ENCODE assay signal across 9 mouse cellular contexts in the genomic region with DNA sequence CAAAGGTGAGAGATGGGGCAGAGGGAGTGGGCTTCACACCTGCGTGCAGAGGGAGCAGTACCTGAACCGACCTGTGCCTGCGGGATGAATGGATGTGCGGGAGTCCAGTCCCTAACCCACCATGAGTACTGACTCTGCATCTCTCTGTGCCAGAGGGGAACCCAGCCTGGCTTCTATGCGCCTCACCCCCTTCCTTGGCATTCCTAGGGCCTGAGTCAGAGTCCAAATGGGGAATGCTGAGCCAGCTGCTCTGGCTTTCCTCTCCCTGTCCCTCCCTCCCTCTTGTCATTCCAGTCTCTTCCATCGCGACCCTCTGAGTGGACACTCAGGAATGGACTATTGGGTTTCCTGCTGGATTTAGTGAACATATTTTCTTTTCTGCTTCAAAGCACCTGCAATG. TPM values are rescaled to one million over a fixed set of nuclear protein-coding genes. Genes with fewer than 3 reads are reported as not detected.
A peak's percentile ranks its signal among the peaks of the same experiment; 100 is the strongest.
DNase-seq lines count a peak whose midpoint lies in the region; ATAC-seq and TF ChIP-seq lines count a peak whose summit lies in the region.
"Had no signal": no experiment of that assay in that cellular context is flagged by ENCODE, and none has a peak within 500 bp of the region (broad histone marks: within the 10 kb centered on the region; RNA-seq: fewer than 3 reads in every experiment).

No protein-coding gene starts in this region.

- TF ChIP-seq POLR2A in cerebellum, adult 2 months (IDR thresholded peaks at IDR 0.05; ENCODE audit: borderline replicate concordance, insufficient read depth, low read length): no peak

- no peak for TF ChIP-seq EP300 in stomach, postnatal 0 days (optimal IDR thresholded peaks at IDR 0.05)

- peak; percentile 80 for ATAC-seq in kidney, postnatal 0 days (replicated peaks; ENCODE audit: low FRiP score, low read depth)
- peak; percentile 79 for ATAC-seq in stomach, postnatal 0 days (ENCODE audit: low FRiP score, low TSS enrichment)

- H3K9ac ChIP-seq in kidney, postnatal 0 days (ENCODE audit: low read depth, low read length): no peak overlapping the region
- no peak overlapping the region for H3K9ac ChIP-seq in stomach, postnatal 0 days (ENCODE audit: low read length)

- no peaks in the 10 kb centered on the region for H3K36me3 ChIP-seq in heart, embryonic 10.5 days
- H3K36me3 ChIP-seq in kidney, postnatal 0 days (ENCODE audit: insufficient read depth, low read length): no peaks in the 10 kb centered on the region
- H3K36me3 ChIP-seq in stomach, postnatal 0 days (ENCODE audit: control insufficient read depth, insufficient read depth, low read length): no peaks in the 10 kb centered on the region
- H3K36me3 ChIP-seq: midbrain, embryonic 12.5 days had no signal

- 43% methylated on average over 7 of the region's 7 CpGs for WGBS in heart, embryonic 10.5 days
- 55% methylated on average over 7 of the region's 7 CpGs for WGBS in kidney, postnatal 0 days
- WGBS in stomach, postnatal 0 days: 35% methylated on average over 7 of the region's 7 CpGs
- 43% methylated on average over 7 of the region's 7 CpGs for WGBS in cerebellum, adult 2 months

- no peaks in the 10 kb centered on the region for H3K9me3 ChIP-seq in heart, embryonic 10.5 days
- no peaks in the 10 kb centered on the region for H3K9me3 ChIP-seq in kidney, postnatal 0 days (replicated peaks; ENCODE audit: low read length)
- H3K9me3 ChIP-seq in stomach, postnatal 0 days (ENCODE audit: control insufficient read depth, low read length): no peaks in the 10 kb centered on the region
- H3K9me3 ChIP-seq: midbrain, embryonic 12.5 days had no signal

- H3K27me3 ChIP-seq in heart, embryonic 10.5 days (ENCODE audit: insufficient read depth, poor library complexity, severe bottlenecking): peaks cover 47% of the 10 kb centered on the region
- H3K27me3 ChIP-seq in kidney, postnatal 0 days (ENCODE audit: insufficient read depth, low read length): no peaks in the 10 kb centered on the region
- no peaks in the 10 kb centered on the region for H3K27me3 ChIP-seq in stomach, postnatal 0 days (ENCODE audit: control insufficient read depth, insufficient read depth, low read length)
- H3K27me3 ChIP-seq in cerebellum, adult 2 months (ENCODE audit: control insufficient read depth, insufficient read depth, low read length): peaks cover 1% of the 10 kb centered on the region; the same call in 1 of the 2 replicates

- peak overlapping the region; percentile 54 for H3K4me3 ChIP-seq in heart, embryonic 10.5 days
- H3K4me3 ChIP-seq in kidney, postnatal 0 days (replicated peaks; ENCODE audit: low read depth, low read length): no peak overlapping the region
- H3K4me3 ChIP-seq in stomach, postnatal 0 days (ENCODE audit: low read depth, low read length): no peak overlapping the region
- no peak overlapping the region for H3K4me3 ChIP-seq in cerebellum, adult 2 months (replicated peaks; ENCODE audit: insufficient read depth, low read depth, low read length)

- H3K4me2 ChIP-seq in kidney, postnatal 0 days (ENCODE audit: low read length): peak overlapping the region; percentile 46
- peak overlapping the region; percentile 48; the same call in 1 of the 2 replicates for H3K4me2 ChIP-seq in stomach, postnatal 0 days (replicated peaks; ENCODE audit: low read depth)

- DNase-seq in retina, postnatal 1 day: peak; percentile 17
- DNase-seq in retina, embryonic 14.5 days (ENCODE audit: low spot score): no peak
- peak; percentile 92 for DNase-seq in heart, embryonic 10.5 days (ENCODE audit: low spot score)
- DNase-seq in kidney, postnatal 0 days (ENCODE audit: low spot score): peak; percentile 87
- DNase-seq in stomach, postnatal 0 days (ENCODE audit: low spot score): peak; percentile 57
- no peak for DNase-seq in right cerebral cortex, postnatal 14 days
- DNase-seq in cerebellum, adult 2 months: no peak
- no peak for DNase-seq in cerebellum, adult 11-12 months

- H3K4me1 ChIP-seq in heart, embryonic 10.5 days: peaks cover 23% of the 10 kb centered on the region
- 0 out of 2 replicates have a peak, but pooled peaks cover 6% of the 10 kb centered on the region for H3K4me1 ChIP-seq in kidney, postnatal 0 days (replicated peaks; ENCODE audit: insufficient read depth, low read length)
- 0 out of 2 replicates have a peak, but pooled peaks cover 4% of the 10 kb centered on the region for H3K4me1 ChIP-seq in stomach, postnatal 0 days (replicated peaks; ENCODE audit: control insufficient read depth, insufficient read depth)
- H3K4me1 ChIP-seq in cerebellum, adult 2 months (ENCODE audit: control insufficient read depth, insufficient read depth, low read length): 0 out of 2 replicates have a peak, but pooled peaks cover 3% of the 10 kb centered on the region

- peak overlapping the region; percentile 87 for H3K27ac ChIP-seq in heart, embryonic 10.5 days
- H3K27ac ChIP-seq in kidney, postnatal 0 days: no peak overlapping the region
- no peak overlapping the region for H3K27ac ChIP-seq in stomach, postnatal 0 days (replicated peaks)
- H3K27ac ChIP-seq in cerebellum, adult 2 months (ENCODE audit: insufficient read depth, low read length): no peak overlapping the region
- H3K27ac ChIP-seq: midbrain, embryonic 12.5 days had no signal

- no peak for TF ChIP-seq CTCF in kidney, postnatal 0 days (IDR thresholded peaks at IDR 0.05; ENCODE audit: low read depth)
- no peak for TF ChIP-seq CTCF in stomach, postnatal 0 days (IDR thresholded peaks at IDR 0.05; ENCODE audit: low read depth)
- TF ChIP-seq CTCF in cerebellum, adult 2 months (IDR thresholded peaks at IDR 0.05; ENCODE audit: borderline replicate concordance, insufficient read depth, low read depth, low read length): no peak

RNA-seq across cellular contexts. Expression of gene Prkag3, which starts 0.3 kb away (rescaled TPM):
- 2.3 and 6.8 TPM in 2 replicates for polyA plus RNA-seq in heart, embryonic 10.5 days (2016; fragmentation: Nextera tagmentation; extraction: Ambion mirVana)
- polyA plus RNA-seq in kidney, postnatal 0 days (2015; fragmentation: Nextera tagmentation; extraction: Ambion mirVana): 0.07 and 0.27 TPM in 2 replicates
- polyA plus RNA-seq in stomach, postnatal 0 days (2015; fragmentation: Nextera tagmentation; extraction: Ambion mirVana): 0.25 and 0.29 TPM in 2 replicates
- polyA plus RNA-seq in cerebellum, adult 2 months (2012; rRNA removed): 0.33 and 0.52 TPM in 2 replicates
- polyA plus RNA-seq: midbrain, embryonic 12.5 days had no signal

RNA-seq across cellular contexts. Expression of gene Wnt6, which starts 22.4 kb away (rescaled TPM):
- polyA plus RNA-seq in heart, embryonic 10.5 days (2016; fragmentation: Nextera tagmentation; extraction: Ambion mirVana): 4.0 and 11.9 TPM in 2 replicates
- 1.9 and 2.2 TPM in 2 replicates for polyA plus RNA-seq in kidney, postnatal 0 days (2015; fragmentation: Nextera tagmentation; extraction: Ambion mirVana)
- polyA plus RNA-seq in stomach, postnatal 0 days (2015; fragmentation: Nextera tagmentation; extraction: Ambion mirVana): 3.6 and 4.8 TPM in 2 replicates
- polyA plus RNA-seq in cerebellum, adult 2 months (2012; rRNA removed): 3.6 and 4.0 TPM in 2 replicates

RNA-seq across cellular contexts. Expression of gene Cyp27a1, which starts 35.9 kb away (rescaled TPM):
- 11.4 and 17.5 TPM in 2 replicates for polyA plus RNA-seq in heart, embryonic 10.5 days (2016; fragmentation: Nextera tagmentation; extraction: Ambion mirVana)
- 10.3 and 10.8 TPM in 2 replicates for polyA plus RNA-seq in kidney, postnatal 0 days (2015; fragmentation: Nextera tagmentation; extraction: Ambion mirVana)
- polyA plus RNA-seq in stomach, postnatal 0 days (2015; fragmentation: Nextera tagmentation; extraction: Ambion mirVana): 8.8 and 11.3 TPM in 2 replicates
- 30.4 and 32.4 TPM in 2 replicates for polyA plus RNA-seq in cerebellum, adult 2 months (2012; rRNA removed)

RNA-seq across cellular contexts. Expression of gene Wnt10a, which starts 42.0 kb away (rescaled TPM):
- polyA plus RNA-seq in heart, embryonic 10.5 days (2016; fragmentation: Nextera tagmentation; extraction: Ambion mirVana): 0.07 and 0.29 TPM in 2 replicates
- polyA plus RNA-seq in kidney, postnatal 0 days (2015; fragmentation: Nextera tagmentation; extraction: Ambion mirVana): 0.91 and 1.0 TPM in 2 replicates
- 8.7 and 10.6 TPM in 2 replicates for polyA plus RNA-seq in stomach, postnatal 0 days (2015; fragmentation: Nextera tagmentation; extraction: Ambion mirVana)
- polyA plus RNA-seq in cerebellum, adult 2 months (2012; rRNA removed): 0.36 and 0.59 TPM in 2 replicates

Comparison
In these comparisons a context has a peak if more than half of its experiments do, and no peak if none do; other contexts are left out.
1. DNase-seq: peak in retina, postnatal 1 day (single experiment), heart, embryonic 10.5 days (single experiment), kidney, postnatal 0 days (single experiment) and stomach, postnatal 0 days (single experiment); none in retina, embryonic 14.5 days (single experiment), right cerebral cortex, postnatal 14 days (single experiment), cerebellum, adult 2 months (0 of 2) and cerebellum, adult 11-12 months (single experiment).